Mouse (Mus musculus) left cerebral cortex, postnatal 14 days (tissue): ENCODE results near the gene Snrnp35. TPM values are rescaled to one million over a fixed set of nuclear protein-coding genes. Genes with fewer than 3 reads are reported as not detected.

Source experiments
- DNase-seq, 2 experiments: peaks; one replicate each; pipeline ENCODE4 v3.0.0; 2021 to 2022; ENCODE audit warnings: low spot score in 2 of 2, mixed read lengths in 1 of 2
- intact Hi-C: fragments of 180-260 bp; cut with DNase I; formaldehyde crosslinking; loops from one replicate; pipeline ENCODE4 v1.15.1; 2025
- long read RNA-seq, 2 experiments: library from polyadenylated mRNA; stranded (forward); transcript quantifications; one replicate each; pipeline ENCODE4 v2.0.0; 2021
- total RNA-seq, 2 experiments: library from RNA; stranded (reverse); gene quantifications; 2 replicates each; pipeline ENCODE4 v1.2.3; 2021

Snrnp35 gene
- 10 to 100 TPM; 20.9 to 24.2 TPM for total RNA-seq
- long read RNA-seq, experiment 1, partial matches to known transcripts: 0 of 8 reads
- long read RNA-seq, experiment 1, other reads (novel, unspliced or antisense): 1 of 8 reads
- long read RNA-seq, experiment 2, partial matches to known transcripts: 0 of 8 reads
- long read RNA-seq, experiment 2, other reads (novel, unspliced or antisense): 2 of 8 reads

DNA sequence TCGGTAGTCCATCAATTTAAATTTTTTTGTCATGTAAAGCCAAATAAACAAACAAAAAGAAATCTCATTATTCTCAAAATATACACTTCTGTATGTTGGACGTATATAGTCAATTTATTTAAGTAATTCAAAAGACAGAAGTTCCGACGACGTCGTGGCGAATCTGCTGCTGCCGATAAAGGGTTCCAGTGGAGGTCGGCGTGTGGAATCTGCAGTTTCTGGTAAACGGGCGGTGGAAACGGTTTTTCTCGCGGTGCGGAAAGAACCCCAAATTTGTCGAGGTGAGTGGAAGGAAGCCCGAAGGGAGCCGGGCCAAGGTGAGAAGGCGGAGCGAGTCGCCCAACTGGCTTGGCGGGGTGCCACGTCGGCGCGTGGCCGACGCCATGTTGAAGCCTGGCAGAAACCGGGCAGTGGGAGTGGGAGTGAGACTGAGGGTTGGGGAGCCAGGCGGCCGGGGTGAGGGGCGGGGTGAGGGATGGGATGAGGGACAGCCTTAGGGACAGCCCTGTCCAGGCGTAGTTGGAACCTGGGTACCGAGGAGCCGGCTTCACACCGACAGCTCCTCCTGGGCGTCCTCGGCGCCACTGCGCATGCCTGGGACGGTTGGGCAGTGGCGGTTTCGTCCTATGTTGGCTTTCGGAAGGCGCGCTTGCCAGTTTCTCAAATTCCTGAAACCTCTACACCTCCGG lies at the start of gene Snrnp35:
Gene Snrnp35 (plus strand): TSS at position 169 of the 689 bp plus-strand sequence.
- peak; percentile 84 to 85 for DNase-seq
- intact Hi-C loops: loop anchor here (5.0 kb wide), 2 partner anchors 36 to 49 kb away; partner anchors contain the start of gene Rilpl1

DNA sequence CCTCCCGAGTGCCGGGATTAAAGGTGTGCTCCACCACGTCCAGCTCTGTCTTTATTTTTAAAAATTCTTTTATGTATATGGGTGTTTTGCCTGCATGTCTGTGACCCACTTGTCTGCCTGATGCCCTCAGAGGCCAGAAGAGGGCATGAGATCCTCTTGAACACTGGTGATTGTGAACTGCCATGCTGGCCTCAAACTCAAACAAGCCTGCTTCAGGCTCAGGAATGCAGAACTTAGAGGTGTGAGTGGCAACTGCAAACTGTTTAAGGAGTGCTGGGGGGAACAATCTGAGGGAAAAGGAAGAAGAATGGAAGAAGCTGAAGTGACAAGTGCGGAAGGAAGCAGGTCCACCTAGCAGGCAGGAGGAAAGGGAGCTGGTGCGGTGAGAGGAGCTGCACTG lies 44.7 kb upstream of the Snrnp35 start:
- intact Hi-C loops: loop anchor here (5.0 kb wide), 1 partner anchor 99 kb away; no protein-coding TSS in a partner anchor
- DNase-seq: no peak

- intact Hi-C loops: loop anchor here (5.0 kb wide), 1 partner anchor 99 kb away; no protein-coding TSS in a partner anchor
- DNase-seq: no peak
Observed at GRCm38 (mm10) chr5:124438746-124439145, 44.2 kb upstream of the Snrnp35 start.

- intact Hi-C loops: loop anchor here (5.0 kb wide), 1 partner anchor 98 kb away; no protein-coding TSS in a partner anchor
- DNase-seq: peak; percentile 94 to 95
Observed at GRCm38 (mm10) chr5:124439447-124440093, 43.4 kb upstream of the Snrnp35 start, which contains the start of gene Kmt5a. TSS of gene Kmt5a (plus strand) at chr5:124439930.

DNA sequence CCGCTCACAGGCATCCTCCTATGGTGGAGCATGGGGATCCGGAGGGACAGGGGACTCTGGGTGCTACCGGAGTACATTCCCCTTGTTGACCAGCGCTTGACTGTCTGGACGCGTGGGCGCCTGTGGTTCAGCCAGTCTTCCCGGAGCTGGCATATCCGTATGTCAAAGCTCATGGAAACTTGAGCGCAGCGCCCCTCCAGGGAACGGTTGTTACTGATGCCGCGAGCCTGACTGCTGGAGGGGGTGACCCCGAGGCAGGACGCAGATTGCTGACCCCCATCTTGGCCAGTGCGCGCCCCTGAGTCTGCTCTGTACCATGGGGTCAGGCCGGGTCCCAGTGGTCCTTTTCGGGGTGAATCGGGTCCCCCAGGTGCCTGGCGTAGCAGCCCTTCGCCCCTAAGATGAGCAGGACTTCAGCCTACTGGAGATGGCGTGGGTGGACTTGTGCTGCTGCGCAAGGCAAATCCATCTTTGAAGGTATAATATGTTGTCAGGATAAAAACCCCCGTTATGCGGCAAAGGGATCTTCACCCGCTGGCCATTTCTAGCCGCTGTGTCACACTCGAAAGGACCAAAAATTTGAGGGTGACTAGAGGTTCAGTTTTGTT lies 42.7 kb upstream of the Snrnp35 start:
- peak in 1 of 2 experiments; percentile 46 for DNase-seq
- intact Hi-C loops: no loop called here

DNA sequence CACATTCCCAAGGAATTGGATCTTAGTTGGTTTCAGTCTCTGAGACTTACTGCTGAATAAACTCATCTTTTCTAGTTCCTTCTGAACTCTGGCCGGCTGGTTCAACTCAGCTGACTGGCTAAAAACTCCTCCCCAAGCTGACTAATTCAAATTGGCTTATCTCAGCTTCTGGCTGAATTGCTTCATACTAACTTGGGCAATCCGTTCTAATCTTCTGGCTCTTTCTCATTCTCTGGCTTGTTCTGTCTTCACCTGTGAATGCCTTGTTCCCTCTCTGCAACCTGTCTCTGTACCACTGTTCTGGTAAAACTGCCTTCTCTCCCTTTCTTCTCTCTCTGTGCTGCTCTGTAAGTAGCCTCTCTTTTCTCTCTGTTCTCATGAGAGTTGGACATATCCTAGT lies 40.3 kb upstream of the Snrnp35 start:
- DNase-seq: no peak
- intact Hi-C loops: no loop called here

- intact Hi-C loops: no loop called here
- no peak for DNase-seq
Observed at GRCm38 (mm10) chr5:124444208-124444607, 38.7 kb upstream of the Snrnp35 start.

DNA sequence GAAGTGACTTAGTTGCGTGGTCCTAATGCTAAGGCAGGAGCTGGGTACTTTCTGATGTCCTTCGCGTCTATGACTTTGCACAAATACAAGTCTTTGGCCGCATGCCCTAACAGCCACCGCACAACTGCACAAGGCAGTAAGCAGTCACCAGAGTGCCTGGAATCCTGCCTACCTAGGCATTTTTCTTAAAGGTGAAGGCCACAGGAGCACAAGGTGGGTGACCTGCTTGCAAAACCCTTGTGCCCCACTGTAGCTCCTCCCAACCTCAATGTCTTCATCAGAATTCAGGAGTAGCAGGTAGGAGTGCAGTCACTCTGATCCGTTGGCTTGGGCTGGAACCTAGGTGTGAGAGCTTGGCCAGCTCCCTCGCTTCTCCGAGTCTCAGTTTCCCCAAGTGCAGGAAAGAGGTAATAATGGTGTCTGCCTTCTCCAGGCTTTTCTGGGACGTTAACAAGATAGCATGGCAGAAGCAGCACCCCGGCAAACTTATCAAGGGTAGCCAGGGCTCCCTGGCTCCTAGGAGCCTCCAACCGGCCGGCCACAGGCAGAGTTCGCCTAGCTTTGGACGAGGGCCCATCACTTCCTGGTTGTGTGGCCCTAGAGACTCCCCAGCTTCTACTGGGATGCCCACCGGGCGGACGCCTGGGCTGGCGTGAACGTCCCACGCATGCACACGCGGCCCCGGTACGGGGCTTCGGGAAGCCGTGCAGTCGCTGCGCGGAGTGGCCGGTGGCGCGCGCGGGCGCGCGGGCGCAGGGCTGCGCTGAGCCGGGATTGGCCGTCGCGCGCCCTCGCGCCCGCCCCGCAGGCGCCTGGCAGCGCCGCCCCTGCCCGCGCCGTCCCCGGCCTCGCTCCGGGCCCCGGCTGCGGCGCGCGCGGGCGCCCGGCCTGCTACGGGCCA lies 38.0 kb upstream of the Snrnp35 start:
- peak; percentile 68 to 80 for DNase-seq
- intact Hi-C loops: loop anchor here (5.0 kb wide), 1 partner anchor 37 kb away; the partner anchor contains the start of gene Snrnp35

DNA sequence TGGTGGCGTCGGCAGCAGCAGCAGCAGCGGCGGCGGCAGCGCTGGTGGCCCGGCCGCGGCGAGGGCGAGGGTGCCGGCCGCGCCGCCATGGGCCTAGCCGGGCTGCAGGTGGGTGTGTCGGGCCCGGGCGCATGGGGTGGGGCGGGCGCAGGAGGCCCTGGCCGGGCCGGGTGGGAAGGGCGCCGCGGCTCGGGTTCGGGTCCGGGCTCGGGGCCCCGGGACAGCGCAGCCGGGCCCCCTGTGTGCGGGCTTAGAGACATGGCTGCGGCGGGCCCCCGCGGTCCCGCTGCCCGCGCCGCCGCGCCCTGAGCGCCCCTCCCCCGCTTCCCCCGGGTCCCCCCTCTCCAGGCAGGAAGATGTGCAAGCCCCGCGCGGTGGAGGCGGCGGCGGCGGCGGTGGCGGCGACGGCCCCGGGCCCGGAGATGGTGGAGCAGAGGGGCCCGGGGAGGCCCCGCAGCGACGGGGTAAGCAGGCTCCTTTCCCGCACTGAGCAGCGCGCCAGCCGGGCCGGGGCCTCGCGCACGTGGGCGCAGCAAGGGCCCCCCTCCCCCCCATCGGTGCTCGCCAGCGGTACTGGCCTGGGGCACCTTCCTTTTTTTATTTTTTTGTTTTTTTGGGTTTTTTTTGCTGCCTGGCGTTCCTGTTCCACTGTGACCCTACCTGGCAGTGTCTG lies 37.2 kb upstream of the Snrnp35 start:
- intact Hi-C loops: loop anchor here (5.0 kb wide), 1 partner anchor 37 kb away; the partner anchor contains the start of gene Snrnp35
- peak in 1 of 2 experiments; percentile 23 for DNase-seq

GRCm38 (mm10) chr5:124446301-124446881 lies 36.5 kb upstream of the Snrnp35 start:
- DNase-seq: no peak
- intact Hi-C loops: loop anchor here (5.0 kb wide), 1 partner anchor 36 kb away; the partner anchor contains the start of gene Snrnp35

GRCm38 (mm10) chr5:124449494-124449893 lies 33.4 kb upstream of the Snrnp35 start:
- intact Hi-C loops: loop anchor here (5.0 kb wide), 1 partner anchor 33 kb away; the partner anchor contains the start of gene Snrnp35
- DNase-seq: no peak

GRCm38 (mm10) chr5:124450051-124450450 lies 32.9 kb upstream of the Snrnp35 start:
- intact Hi-C loops: no loop called here
- DNase-seq: no peak

DNA sequence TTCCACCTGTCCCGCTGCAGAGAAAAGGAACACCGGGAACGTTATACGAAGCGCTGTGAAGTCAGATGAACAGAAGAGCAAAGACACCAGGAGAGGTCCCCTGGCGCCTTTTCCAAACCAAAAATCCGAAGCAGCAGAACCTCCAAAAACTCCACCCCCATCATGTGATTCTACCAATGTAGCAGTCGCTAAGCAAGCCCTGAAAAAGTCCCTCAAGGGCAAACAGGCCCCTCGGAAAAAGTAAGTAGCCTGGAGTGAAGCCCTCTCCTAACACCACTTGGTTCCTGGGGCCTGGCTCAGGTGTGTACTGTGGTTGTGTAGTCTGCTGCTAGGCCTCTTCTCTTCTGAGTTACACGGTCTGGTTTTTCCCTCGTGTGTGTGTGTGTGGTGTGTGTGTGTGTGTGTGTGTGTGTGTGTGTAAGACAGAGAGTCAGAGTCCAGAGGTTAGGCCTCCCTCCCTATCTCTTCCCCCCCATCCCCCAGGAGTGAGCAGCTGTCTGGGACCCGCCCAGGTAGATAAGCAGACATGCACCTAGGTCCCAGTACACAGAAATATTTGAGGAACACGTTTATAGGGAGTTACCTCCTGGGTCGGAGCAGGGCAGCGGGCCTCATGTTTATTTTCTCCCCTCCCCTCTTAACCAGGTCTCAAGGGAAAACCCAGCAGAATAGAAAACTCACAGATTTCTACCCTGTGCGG lies 32.1 kb upstream of the Snrnp35 start:
- intact Hi-C loops: no loop called here
- no peak for DNase-seq

DNA sequence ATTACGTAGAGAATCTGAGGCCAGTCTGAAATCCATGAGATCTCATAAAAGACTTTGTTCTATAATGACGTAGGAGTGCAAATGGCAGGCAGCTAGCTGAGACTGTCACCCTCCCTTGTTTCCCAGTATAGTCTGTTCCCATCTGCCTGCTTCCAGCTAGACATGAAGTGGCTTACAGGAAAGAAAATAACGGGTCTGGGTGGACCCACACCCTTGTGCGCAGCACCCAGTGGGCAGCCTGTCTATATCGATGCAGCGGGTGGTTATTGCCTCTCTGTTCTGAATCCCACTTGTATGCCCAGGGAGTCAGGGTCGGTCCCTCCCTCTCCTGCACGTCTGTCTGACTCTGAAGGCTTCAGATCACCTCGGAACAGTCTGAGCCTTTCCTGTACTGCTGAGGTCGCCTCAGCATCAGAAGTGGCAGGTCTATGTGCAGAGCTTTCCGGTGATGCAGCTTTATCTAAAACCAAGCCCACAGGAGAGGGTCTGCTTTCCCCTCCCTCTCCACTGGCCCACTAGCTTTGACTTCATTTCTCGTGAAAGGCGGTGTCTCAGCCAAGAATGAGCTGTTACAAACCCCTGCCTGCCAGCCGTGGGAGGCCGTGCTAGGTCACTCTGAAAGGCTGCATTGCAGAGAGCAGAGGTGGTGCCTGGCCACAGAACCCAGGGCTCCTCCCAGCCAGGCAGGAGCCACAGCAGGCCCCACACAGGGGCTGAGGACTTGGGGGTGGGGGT lies 30.3 kb upstream of the Snrnp35 start:
- intact Hi-C loops: no loop called here
- peak in 1 of 2 experiments; percentile 51 for DNase-seq

- intact Hi-C loops: no loop called here
- DNase-seq: peak; percentile 64 to 70
Observed at GRCm38 (mm10) chr5:124453339-124454081, 29.4 kb upstream of the Snrnp35 start.

DNA sequence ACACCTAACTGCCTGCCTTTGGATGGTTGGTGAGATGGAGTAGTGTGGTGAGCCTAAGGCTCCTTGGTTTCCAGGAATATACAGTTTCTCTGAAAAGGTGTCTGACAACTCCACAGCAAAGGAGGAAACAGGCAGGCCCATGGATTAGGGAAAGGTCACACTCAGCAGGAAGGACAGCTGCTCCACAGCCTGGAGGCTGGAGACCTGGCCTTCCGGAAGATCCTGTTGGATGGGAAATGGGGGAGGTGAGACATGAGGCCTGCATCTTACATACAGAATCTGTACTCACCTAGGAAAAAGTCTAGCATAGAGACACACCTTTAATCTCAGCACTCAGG lies 28.9 kb upstream of the Snrnp35 start:
- no peak for DNase-seq
- intact Hi-C loops: no loop called here
